Mouse (Mus musculus) C3H10T1/2 (cell line): ENCODE measurements around the gene Olfr401. TPM values are rescaled to one million over a fixed set of nuclear protein-coding genes. Genes with fewer than 3 reads are reported as not detected.

ENCODE experiments used
- polyA plus RNA-seq, 2 experiments: library from polyadenylated mRNA; unstranded; fragments of >200 nt; fragmentation: generic; extraction: Trizol; gene quantifications; one replicate each; pipeline ENCODE4 v1.2.1; 2012; ENCODE audit warnings: missing spikeins in 2 of 2

The Olfr401 gene
- polyA plus RNA-seq, result not detected

DNA sequence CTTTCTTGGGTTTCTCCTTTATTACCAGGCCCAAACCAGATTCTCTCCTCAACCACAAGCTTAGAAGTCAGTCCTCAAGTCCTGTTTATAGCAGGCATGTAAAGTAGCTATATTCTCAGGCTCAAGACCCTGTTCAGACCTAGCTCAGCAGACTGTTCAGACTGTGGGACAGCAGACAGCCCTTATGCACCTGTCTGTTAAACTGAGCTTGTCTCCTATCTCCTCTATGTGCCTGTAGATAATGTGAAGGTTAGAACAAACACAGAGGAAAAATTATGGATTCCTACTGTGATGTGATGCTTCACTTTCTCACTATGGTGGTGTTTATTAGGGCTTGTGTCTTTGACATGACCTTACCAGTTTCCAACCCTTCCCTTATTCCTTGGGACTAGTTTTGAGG is at the start of gene Olfr401:
Gene Olfr401 (plus strand): TSS at position 301 of the 400 bp plus-strand sequence.

DNA sequence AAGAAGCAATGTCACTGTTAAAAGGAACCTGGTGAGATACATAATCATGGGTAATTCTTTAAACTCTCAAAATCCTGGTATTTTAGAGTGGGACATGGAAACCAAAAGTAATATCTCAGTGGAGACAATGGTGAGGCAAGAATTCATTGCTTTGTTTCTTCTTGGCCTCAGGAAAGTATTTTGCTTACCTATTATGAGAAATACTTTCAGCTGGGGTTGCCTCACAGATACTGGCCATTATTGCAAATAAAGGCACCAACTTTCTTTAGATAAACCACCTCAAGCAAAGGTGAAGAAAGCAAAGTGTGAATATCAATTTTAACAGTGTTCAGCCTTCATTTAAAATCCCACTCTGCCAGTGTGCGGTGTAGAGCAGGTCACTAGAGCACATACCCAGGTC is 43.9 kb upstream of the Olfr401 start, which contains the start of gene Zfp616:
Gene Zfp616 (plus strand): TSS at position 301 of the 400 bp plus-strand sequence.

DNA sequence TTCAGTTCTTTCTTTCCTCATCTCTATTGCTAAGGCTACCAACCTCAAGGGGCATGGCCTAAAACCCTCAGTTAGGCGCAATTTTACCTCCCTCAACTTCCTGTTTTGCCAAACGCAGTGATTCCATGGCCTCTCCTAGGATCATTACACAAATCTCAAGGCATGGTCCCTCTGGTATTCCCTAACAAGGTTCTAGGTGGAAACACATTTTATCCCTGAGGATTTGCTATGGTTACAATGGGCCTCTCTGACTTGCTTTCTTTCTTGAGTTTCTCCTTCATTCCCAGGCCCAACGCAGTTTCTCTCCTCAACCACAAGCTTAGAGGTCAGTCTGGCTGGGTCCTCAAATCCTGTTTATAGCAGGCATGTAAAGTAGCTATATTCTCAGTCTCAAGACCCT is 39.7 kb downstream of the Olfr401 start, which contains the start of gene Olfr402:
Gene Olfr402 (plus strand): TSS at position 301 of the 400 bp plus-strand sequence.

Other genes starting within 250 kb of the Olfr401 start
- not detected for gene Olfr394, start 222.9 kb upstream of the Olfr401 start, polyA plus RNA-seq
- gene Olfr395, start 204.4 kb upstream of the Olfr401 start, polyA plus RNA-seq, result not detected
- gene Olfr23, start 177.0 kb upstream of the Olfr401 start, polyA plus RNA-seq, result not detected
- gene Olfr397, start 152.9 kb upstream of the Olfr401 start, polyA plus RNA-seq, result not detected
- gene Olfr398, start 123.3 kb upstream of the Olfr401 start, polyA plus RNA-seq, result not detected
- not detected for gene Olfr139, start 57.2 kb upstream of the Olfr401 start, polyA plus RNA-seq
- not detected for gene Olfr399, start 57.1 kb upstream of the Olfr401 start, polyA plus RNA-seq
- not detected for gene Zfp616, start 43.8 kb upstream of the Olfr401 start, polyA plus RNA-seq
- gene Olfr402, start 39.8 kb downstream of the Olfr401 start, polyA plus RNA-seq, result not detected
- not detected for gene Olfr403, start 72.5 kb downstream of the Olfr401 start, polyA plus RNA-seq
- not detected for gene Olfr43, start 97.7 kb downstream of the Olfr401 start, polyA plus RNA-seq
- gene Olfr406, start 146.1 kb downstream of the Olfr401 start, polyA plus RNA-seq, result not detected
- not detected for gene Olfr59, start 170.0 kb downstream of the Olfr401 start, polyA plus RNA-seq
- gene Olfr410, start 224.3 kb downstream of the Olfr401 start, polyA plus RNA-seq, result not detected
- gene Olfr411, start 238.9 kb downstream of the Olfr401 start, polyA plus RNA-seq, result not detected
- not detected for gene Olfr412, start 248.4 kb downstream of the Olfr401 start, polyA plus RNA-seq